Mouse (Mus musculus): ENCODE measurements around the gene Btbd16.

DNA sequence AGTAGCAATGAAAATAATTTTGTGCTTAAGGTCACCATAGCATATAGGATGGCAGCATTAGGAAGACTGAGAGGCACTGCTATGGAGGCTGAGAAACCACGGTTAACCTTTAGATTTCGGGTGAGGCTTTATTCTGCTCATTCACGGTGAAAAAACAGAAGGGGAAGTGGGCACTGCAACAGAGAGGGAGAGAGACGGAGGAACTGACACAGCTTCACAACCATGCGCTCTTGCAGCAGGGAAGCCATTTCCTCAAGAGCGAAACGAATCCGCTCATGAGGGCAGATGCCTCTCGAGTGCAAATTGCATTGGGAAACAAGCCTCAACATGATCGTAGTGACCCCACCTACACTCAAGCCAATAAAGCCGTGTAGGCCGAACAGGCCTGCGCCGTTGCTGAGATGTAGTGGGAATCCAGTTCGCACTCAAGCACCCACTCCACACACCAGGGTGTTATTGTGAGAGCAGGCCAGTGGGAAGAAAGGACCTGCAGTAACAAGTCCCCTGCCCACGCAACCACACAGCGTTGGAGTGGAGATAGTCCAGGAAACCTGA lies 73.4 kb downstream of the Btbd16 start:
- TF ChIP-seq CTCF (conservative IDR thresholded peaks at IDR 0.05; ENCODE audit: insufficient read depth, insufficient read length, low read depth, low read length) (no peak), POLR2A (IDR thresholded peaks at IDR 0.05; ENCODE audit: low read depth, low read length) (no peak)

Measured in kidney, adult 2 months (tissue).